Mouse (Mus musculus): ENCODE measurements around the gene Ahnak.

GRCm38 (mm10) chr19:8984255-8984868 lies 4.7 kb upstream of the Ahnak start:
- TF ChIP-seq CTCF (IDR thresholded peaks at IDR 0.05; ENCODE audit: low read depth) = no peak
- TF ChIP-seq EP300 (optimal IDR thresholded peaks at IDR 0.05) = no peak
